Mouse (Mus musculus): ENCODE measurements around the gene St6gal1. TPM values are rescaled to one million over a fixed set of nuclear protein-coding genes. Genes with fewer than 3 reads are reported as not detected.

The St6gal1 gene
- total and polyA plus RNA-seq, 2 experiments from 2014 or later, result 16.4 to 21.8 TPM

- Histone ChIP-seq H3K9ac (no peak overlapping the region), H3K9me3 (ENCODE audit: low read length) (no peaks in the 10 kb centered on the region), H3K4me3 (ENCODE audit: low read depth, low read length) (no peak overlapping the region), H3K4me1 (ENCODE audit: insufficient read depth) (no peaks in the 10 kb centered on the region), H3K27me3 (ENCODE audit: insufficient read depth, low read length) (no peaks in the 10 kb centered on the region), H3K4me2 (ENCODE audit: low read depth) (no peak overlapping the region), H3K27ac (ENCODE audit: low read depth, low read length) (no peak overlapping the region), H3K36me3 (ENCODE audit: insufficient read depth) (no peaks in the 10 kb centered on the region)
- no peak for DNase-seq
- TF ChIP-seq CTCF (IDR thresholded peaks at IDR 0.05; ENCODE audit: low read depth), result no peak
- no peak for ATAC-seq
Observed at GRCm38 (mm10) chr16:23196296-23196695, 28.2 kb upstream of the St6gal1 start.

- no peak for TF ChIP-seq CTCF (IDR thresholded peaks at IDR 0.05; ENCODE audit: low read depth)
- Histone ChIP-seq H3K27me3 (ENCODE audit: insufficient read depth, low read length) (no peaks in the 10 kb centered on the region), H3K4me1 (ENCODE audit: insufficient read depth) (no peaks in the 10 kb centered on the region), H3K9ac (no peak overlapping the region), H3K4me3 (ENCODE audit: low read depth, low read length) (no peak overlapping the region), H3K36me3 (ENCODE audit: insufficient read depth) (no peaks in the 10 kb centered on the region), H3K27ac (ENCODE audit: low read depth, low read length) (no peak overlapping the region), H3K4me2 (ENCODE audit: low read depth) (no peak overlapping the region), H3K9me3 (ENCODE audit: low read length) (no peaks in the 10 kb centered on the region)
- DNase-seq, result no peak
- WGBS, result 81% methylated on average over 6 of the region's 6 CpGs
- no peak for ATAC-seq
Observed at GRCm38 (mm10) chr16:23196791-23197190, 27.7 kb upstream of the St6gal1 start.

GRCm38 (mm10) chr16:23201498-23201897 is 23.0 kb upstream of the St6gal1 start:
- Histone ChIP-seq H3K27me3 (ENCODE audit: insufficient read depth, low read length) (no peaks in the 10 kb centered on the region), H3K36me3 (ENCODE audit: insufficient read depth) (no peaks in the 10 kb centered on the region), H3K9ac (no peak overlapping the region), H3K9me3 (ENCODE audit: low read length) (no peaks in the 10 kb centered on the region), H3K4me3 (ENCODE audit: low read depth, low read length) (no peak overlapping the region), H3K4me2 (ENCODE audit: low read depth) (no peak overlapping the region), H3K4me1 (ENCODE audit: insufficient read depth) (no peaks in the 10 kb centered on the region), H3K27ac (ENCODE audit: low read depth, low read length) (no peak overlapping the region)
- TF ChIP-seq CTCF (IDR thresholded peaks at IDR 0.05; ENCODE audit: low read depth), result no peak
- DNase-seq, result no peak
- ATAC-seq, result no peak

DNA sequence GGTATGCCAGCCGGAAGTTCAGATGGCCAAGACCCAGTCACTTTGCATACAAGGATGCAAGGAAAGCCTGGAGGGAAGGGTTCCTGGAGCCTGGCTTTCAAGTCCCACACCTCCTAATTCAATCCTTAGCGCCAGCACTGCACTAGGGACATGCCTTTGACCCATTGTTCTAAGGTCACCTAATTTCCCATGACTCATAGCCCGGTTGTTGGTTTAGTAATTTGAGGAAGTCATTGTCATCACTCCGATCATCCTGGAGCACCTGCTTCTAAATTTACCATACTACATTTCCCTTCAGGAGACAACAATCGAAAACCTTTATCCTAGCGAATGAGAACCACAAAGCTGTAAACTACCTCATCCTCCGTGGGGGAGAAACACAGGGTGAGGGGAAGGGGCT is 10.2 kb upstream of the St6gal1 start:
- no peak for TF ChIP-seq CTCF (IDR thresholded peaks at IDR 0.05; ENCODE audit: low read depth)
- no peaks in the 10 kb centered on the region for H3K4me1 ChIP-seq (ENCODE audit: insufficient read depth)
- no peak overlapping the region for H3K4me2 ChIP-seq (ENCODE audit: low read depth)
- no peaks in the 10 kb centered on the region for H3K36me3 ChIP-seq (ENCODE audit: insufficient read depth)
- ATAC-seq (no peak), DNase-seq (no peak)
- H3K4me3 ChIP-seq (ENCODE audit: low read depth, low read length), result no peak overlapping the region
- H3K9ac ChIP-seq, result no peak overlapping the region
- 91% methylated on average over 7 of the region's 7 CpGs for WGBS
- no peaks in the 10 kb centered on the region for H3K27me3 ChIP-seq (ENCODE audit: insufficient read depth, low read length)
- no peaks in the 10 kb centered on the region for H3K9me3 ChIP-seq (ENCODE audit: low read length)
- no peak overlapping the region for H3K27ac ChIP-seq (ENCODE audit: low read depth, low read length)

DNA sequence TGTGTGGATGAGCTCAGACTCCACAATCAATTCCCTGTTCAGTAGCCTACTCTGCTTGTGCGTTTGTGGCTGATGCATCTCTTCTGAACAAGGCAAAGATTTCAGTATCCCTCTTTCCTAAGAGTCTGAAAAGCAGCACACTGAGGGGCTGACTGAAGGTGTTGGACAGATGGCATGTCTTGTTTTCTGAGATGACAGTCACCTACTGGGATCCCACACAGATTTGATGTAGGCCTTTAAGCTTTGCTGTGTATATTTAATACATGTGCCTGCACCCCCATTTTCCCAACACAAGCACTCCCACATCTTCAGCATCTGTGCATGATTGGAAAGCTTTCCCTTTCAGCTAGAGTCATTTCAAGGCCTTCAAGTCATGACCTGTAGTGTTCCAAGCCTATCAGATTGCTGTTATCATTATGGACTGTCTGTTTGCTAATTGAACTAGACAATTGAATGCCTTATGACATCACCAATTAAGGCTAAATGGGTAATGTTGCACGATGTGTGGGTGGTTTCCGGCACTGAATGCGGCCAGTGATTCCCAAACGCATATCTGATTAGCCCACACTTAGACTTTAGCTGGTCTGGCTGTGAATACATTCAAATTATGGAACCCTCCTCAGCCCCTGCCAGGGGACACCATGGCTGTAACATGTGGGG is 9.2 kb upstream of the St6gal1 start:
- H3K9me3 ChIP-seq (ENCODE audit: low read length), result no peaks in the 10 kb centered on the region
- ATAC-seq, result no peak
- TF ChIP-seq CTCF (IDR thresholded peaks at IDR 0.05; ENCODE audit: low read depth), result no peak
- DNase-seq, result no peak
- H3K27me3 ChIP-seq (ENCODE audit: insufficient read depth, low read length), result no peaks in the 10 kb centered on the region
- H3K36me3 ChIP-seq (ENCODE audit: insufficient read depth), result no peaks in the 10 kb centered on the region
- no peak overlapping the region for H3K27ac ChIP-seq (ENCODE audit: low read depth, low read length)
- no peak overlapping the region for H3K9ac ChIP-seq
- no peak overlapping the region for H3K4me3 ChIP-seq (ENCODE audit: low read depth, low read length)
- WGBS, result 70% methylated on average over 5 of the region's 5 CpGs
- H3K4me2 ChIP-seq (ENCODE audit: low read depth), result no peak overlapping the region
- no peaks in the 10 kb centered on the region for H3K4me1 ChIP-seq (ENCODE audit: insufficient read depth)

DNA sequence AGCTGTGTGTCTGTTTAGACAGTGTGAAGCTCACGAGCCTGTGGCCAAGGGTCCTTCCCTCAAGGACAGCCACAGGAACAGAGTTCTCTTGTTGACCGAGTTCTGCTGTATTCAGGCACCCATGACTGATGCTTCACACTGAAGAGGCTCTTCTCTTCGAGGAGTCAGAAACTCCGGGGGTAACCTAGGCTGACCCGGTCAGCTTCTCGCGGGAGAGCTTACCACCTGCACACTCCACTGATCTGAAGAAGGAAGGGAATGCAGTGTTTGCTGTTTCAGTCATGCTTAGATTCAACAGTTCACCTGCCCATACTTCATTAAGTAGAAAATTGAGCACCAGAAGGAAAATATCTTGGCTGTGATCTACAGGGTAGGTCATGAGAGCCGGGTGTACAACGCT is 8.2 kb upstream of the St6gal1 start:
- no peak for TF ChIP-seq CTCF (IDR thresholded peaks at IDR 0.05; ENCODE audit: low read depth)

DNA sequence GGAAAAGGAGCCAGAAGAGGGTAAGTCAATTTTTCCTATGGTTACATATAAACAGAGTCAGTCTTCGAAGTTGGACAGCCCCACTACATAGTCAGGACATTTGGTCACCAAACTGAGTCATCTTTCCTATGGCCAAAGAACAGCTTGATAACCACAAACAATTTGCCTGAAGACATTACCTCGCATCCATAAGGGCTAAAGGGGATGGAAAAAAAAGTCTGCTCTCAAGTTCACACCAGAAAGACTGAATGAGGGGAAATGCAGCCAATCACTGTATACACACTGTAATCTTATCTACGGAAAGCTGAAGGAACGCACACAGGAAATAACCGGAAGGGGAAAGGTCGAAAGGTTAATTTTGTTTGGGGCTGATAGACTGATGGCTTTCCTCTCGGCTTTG is 6.2 kb upstream of the St6gal1 start:
- Histone ChIP-seq H3K9ac (no peak overlapping the region), H3K9me3 (ENCODE audit: low read length) (no peaks in the 10 kb centered on the region), H3K27me3 (ENCODE audit: insufficient read depth, low read length) (no peaks in the 10 kb centered on the region), H3K4me2 (ENCODE audit: low read depth) (no peak overlapping the region), H3K4me3 (ENCODE audit: low read depth, low read length) (no peak overlapping the region), H3K27ac (ENCODE audit: low read depth, low read length) (no peak overlapping the region), H3K36me3 (ENCODE audit: insufficient read depth) (no peaks in the 10 kb centered on the region), H3K4me1 (ENCODE audit: insufficient read depth) (no peaks in the 10 kb centered on the region)
- ATAC-seq (no peak), DNase-seq (no peak)
- WGBS, result 79% methylated on average over 7 of the region's 7 CpGs
- TF ChIP-seq CTCF (IDR thresholded peaks at IDR 0.05; ENCODE audit: low read depth), result no peak

More for the DNA sequence above, 8.2 kb upstream of the St6gal1 start:
- ATAC-seq, result no peak
- Histone ChIP-seq H3K9ac (no peak overlapping the region), H3K4me3 (ENCODE audit: low read depth, low read length) (no peak overlapping the region), H3K4me2 (ENCODE audit: low read depth) (no peak overlapping the region), H3K4me1 (ENCODE audit: insufficient read depth) (no peaks in the 10 kb centered on the region), H3K36me3 (ENCODE audit: insufficient read depth) (no peaks in the 10 kb centered on the region), H3K27me3 (ENCODE audit: insufficient read depth, low read length) (no peaks in the 10 kb centered on the region), H3K27ac (ENCODE audit: low read depth, low read length) (no peak overlapping the region), H3K9me3 (ENCODE audit: low read length) (no peaks in the 10 kb centered on the region)
- DNase-seq, result no peak
- WGBS, result 90% methylated on average over 9 of the region's 9 CpGs

Data from forebrain, postnatal 0 days (tissue).